Mouse (Mus musculus) neural tube, embryonic 13.5 days (tissue): ENCODE measurements around the gene Npy4r. TPM values are rescaled to one million over a fixed set of nuclear protein-coding genes. Genes with fewer than 3 reads are reported as not detected.

ENCODE experiments used
- ATAC-seq: fragments of 200-750 bp; cut with Nextera tagmentation; 2 replicates; pipeline ENCODE4 v1.8.0; 2017; ENCODE audit warnings: low read depth, mild to moderate bottlenecking, moderate TSS enrichment, moderate library complexity
- H3K27ac ChIP-seq: fragments of 300-500 bp; sonication (generic); replicated peaks from 2 replicates; pipeline ENCODE4 v1.5.1; 2015; ENCODE audit warnings: moderate library complexity, mild to moderate bottlenecking, inconsistent platforms
- H3K27me3 ChIP-seq: fragments of 300-500 bp; sonication (generic); 2 replicates; pipeline ENCODE4 v1.6.1; 2015; ENCODE audit warnings: mild to moderate bottlenecking, inconsistent platforms
- H3K36me3 ChIP-seq: fragments of 300-500 bp; sonication (generic); 2 replicates; pipeline ENCODE4 v1.6.1; 2015; ENCODE audit warnings: mild to moderate bottlenecking, inconsistent platforms
- H3K4me1 ChIP-seq: fragments of 300-500 bp; sonication (generic); replicated peaks from 2 replicates; pipeline ENCODE4 v1.6.1; 2015; ENCODE audit warnings: inconsistent platforms
- H3K4me2 ChIP-seq: fragments of 300-500 bp; sonication (generic); 2 replicates; pipeline ENCODE4 v1.6.1; 2015; ENCODE audit warnings: inconsistent platforms, mild to moderate bottlenecking, moderate library complexity
- H3K4me3 ChIP-seq: fragments of 300-500 bp; sonication (generic); 2 replicates; pipeline ENCODE4 v1.5.1; 2015; ENCODE audit warnings: mild to moderate bottlenecking, inconsistent platforms
- H3K9ac ChIP-seq: fragments of 300-500 bp; sonication (generic); 2 replicates; pipeline ENCODE4 v1.6.1; 2015; ENCODE audit warnings: moderate library complexity, mild to moderate bottlenecking, inconsistent platforms
- H3K9me3 ChIP-seq: fragments of 300-500 bp; sonication (generic); 2 replicates; pipeline ENCODE4 v1.6.1; 2016; ENCODE audit warnings: inconsistent platforms
- WGBS: fragments of 180-500 bp; shearing (Covaris S2); methylation state at CpG from one replicate; pipeline ENCODE4 v1.1.7; 2015; 5-methylcytosine and 5-hydroxymethylcytosine counted together
- polyA plus RNA-seq: library from polyadenylated mRNA; unstranded; fragments of >200 nt; fragmentation: Nextera tagmentation; extraction: Ambion mirVana; gene quantifications from 2 replicates; pipeline ENCODE4 v1.2.1, GENCODE M21; 2015

Npy4r gene
- polyA plus RNA-seq, 1 experiment from 2014 or later, result not detected

DNA sequence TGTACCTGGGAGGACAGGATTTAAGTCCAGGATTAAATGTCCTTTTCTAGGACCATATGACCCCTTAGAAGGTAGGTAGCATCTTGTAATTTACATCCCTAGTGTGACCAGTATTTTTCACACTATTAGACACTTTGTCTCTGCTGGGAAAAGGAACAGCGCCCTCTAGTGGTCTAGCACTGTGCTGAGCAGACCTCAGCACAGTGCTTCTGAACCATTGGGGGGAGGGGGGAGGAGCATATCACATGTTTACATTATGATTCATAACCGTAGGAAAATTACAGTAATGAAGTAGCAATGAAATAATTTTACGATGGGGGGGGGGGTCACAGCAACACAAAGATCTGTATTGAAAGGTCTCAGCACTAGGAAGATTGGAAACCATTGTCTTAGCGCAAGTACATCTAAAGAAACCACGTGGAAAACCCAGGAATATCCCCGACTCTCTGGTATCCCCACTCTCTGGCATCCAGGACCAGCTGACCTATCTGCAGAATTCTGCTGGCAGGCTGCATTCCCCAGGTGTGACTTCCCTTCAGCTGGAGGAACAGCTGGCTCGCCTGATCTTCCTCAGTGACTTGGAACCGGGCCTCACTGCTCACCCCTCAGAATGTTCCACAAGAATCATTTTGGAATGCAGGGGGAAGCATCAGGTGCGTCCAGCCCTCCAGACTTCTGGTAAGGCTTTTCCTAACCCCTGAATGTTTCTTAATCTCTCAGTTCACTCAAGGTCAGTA is 2.5 kb upstream of the Npy4r start:
- Histone ChIP-seq H3K27ac (no peak overlapping the region), H3K4me2 (no peak overlapping the region), H3K9me3 (no peaks in the 10 kb centered on the region), H3K4me3 (no peak overlapping the region), H3K9ac (no peak overlapping the region), H3K36me3 (no peaks in the 10 kb centered on the region), H3K27me3 (0 out of 2 replicates have a peak, but pooled peaks cover 5% of the 10 kb centered on the region), H3K4me1 (peaks cover 9% of the 10 kb centered on the region)
- ATAC-seq, result peak; percentile 69
- WGBS, result 65% methylated on average over 9 of the region's 9 CpGs

DNA sequence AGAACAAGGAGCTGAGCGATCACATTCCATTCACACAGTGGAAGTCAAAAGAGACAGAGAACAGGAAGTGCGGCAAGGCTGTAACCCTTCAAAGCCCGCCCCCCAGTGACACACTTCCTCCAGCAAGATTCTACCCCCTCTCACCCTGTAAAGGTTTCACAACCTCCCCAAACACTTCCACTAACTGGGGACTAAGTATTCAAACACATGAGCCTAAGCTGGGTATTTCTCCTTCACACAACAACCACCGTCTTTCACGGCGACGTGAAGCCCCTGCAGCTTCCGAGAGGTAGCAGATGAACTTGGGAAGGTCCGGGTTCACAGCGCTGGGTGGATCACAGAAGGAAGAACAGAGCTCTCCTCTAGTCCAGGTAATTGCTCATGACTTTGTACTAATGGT is 9.4 kb downstream of the Npy4r start:
- Histone ChIP-seq H3K4me1 (no peaks in the 10 kb centered on the region), H3K27ac (no peak overlapping the region), H3K36me3 (no peaks in the 10 kb centered on the region), H3K9ac (no peak overlapping the region), H3K27me3 (no peaks in the 10 kb centered on the region), H3K4me2 (no peak overlapping the region), H3K4me3 (no peak overlapping the region), H3K9me3 (no peaks in the 10 kb centered on the region)
- no peak for ATAC-seq
- 90% methylated on average over 10 of the region's 10 CpGs for WGBS

DNA sequence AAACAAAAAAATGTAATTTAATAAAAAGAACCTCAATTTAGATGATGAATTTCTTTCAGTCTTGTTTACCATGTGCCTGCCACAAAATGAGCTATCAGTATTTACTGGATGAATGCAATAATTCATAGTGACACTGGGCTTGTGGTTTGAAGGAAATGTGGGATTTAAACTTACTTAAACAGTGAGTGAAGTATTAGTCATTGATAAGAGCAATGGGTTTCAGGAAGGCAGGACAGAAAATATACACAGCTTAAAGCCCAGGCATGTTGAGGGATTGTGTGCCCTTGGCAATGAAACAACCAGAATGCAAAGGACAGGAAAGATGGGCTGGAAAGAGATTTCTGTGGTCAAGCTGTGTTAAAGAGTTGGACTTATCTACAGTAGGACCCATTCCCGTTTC is 10.0 kb downstream of the Npy4r start:
- Histone ChIP-seq H3K4me1 (no peaks in the 10 kb centered on the region), H3K27ac (no peak overlapping the region), H3K4me3 (no peak overlapping the region), H3K36me3 (no peaks in the 10 kb centered on the region), H3K9ac (no peak overlapping the region), H3K27me3 (no peaks in the 10 kb centered on the region), H3K4me2 (no peak overlapping the region), H3K9me3 (no peaks in the 10 kb centered on the region)
- 80% methylated on average over 1 of the region's 1 CpGs for WGBS
- ATAC-seq, result no peak

DNA sequence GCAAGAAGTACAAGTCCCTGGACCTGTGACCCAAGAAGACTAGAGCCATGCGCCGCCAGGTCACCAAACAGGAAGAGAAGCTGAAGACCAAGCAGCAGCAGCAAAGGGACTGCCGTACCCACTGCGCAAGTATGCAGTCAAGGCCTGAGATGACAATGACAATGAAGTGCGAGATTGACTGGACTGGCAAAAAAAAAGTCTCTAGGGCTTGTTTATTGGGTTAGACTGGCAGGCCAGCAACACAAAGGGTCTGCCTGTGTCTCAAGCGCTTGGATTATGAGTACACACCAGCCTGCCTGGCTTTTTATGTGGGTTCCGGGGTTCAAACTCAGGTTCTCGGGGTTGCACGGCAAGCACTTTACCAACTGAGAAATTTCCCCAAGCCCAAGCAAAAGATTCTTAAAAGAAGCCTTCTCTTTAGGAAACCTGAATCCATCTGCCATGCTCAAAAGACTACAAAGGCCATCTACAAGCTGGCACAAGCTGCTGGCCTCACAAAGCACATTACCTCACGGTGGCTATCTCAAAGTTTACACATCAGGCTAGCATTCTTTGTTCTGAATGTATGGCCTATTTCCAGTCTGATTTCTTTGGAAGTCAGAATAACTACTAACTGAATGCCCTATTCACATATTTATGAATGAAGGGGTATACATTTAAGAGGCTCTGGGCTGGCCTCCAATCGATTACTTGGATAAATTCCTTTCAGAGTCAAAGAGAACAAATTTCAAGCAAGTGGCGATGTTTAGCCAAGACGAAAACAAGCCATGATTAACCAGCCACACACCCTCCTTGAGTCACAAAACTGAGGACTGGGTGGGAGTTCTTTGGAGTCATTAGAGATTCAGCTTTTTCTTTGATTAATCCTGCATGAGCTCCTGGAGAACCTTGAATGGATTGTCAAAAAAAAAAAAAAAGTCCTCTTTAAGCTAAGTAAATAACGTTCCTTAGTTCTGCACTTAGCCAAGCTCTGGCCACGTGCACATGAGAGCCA is 12.3 kb downstream of the Npy4r start:
- H3K27ac ChIP-seq, result no peak overlapping the region
- no peaks in the 10 kb centered on the region for H3K9me3 ChIP-seq
- H3K4me1 ChIP-seq, result no peaks in the 10 kb centered on the region
- H3K4me2 ChIP-seq, result no peak overlapping the region
- no peak for ATAC-seq
- no peak overlapping the region for H3K4me3 ChIP-seq
- H3K36me3 ChIP-seq, result no peaks in the 10 kb centered on the region
- H3K27me3 ChIP-seq, result no peaks in the 10 kb centered on the region
- H3K9ac ChIP-seq, result no peak overlapping the region
- WGBS, result 76% methylated on average over 15 of the region's 15 CpGs

DNA sequence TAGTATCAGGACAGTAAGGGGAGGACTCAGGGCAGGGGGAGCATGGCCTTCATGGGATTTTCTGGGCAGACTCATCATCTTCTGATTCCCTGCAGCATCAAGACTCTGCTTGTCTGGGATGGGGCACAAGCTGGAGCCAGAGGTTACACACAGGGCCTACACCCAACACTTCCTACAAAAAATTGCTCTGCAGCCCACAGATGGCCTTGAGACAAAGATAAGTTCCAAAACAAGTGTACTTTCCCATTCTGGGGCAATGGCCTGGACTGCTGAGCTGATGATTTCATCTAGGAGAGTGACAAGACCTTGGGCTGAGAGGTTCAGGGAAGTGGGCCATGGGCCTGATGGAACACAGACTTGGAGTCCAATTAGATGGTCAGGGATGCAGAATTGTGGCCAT is 16.9 kb downstream of the Npy4r start:
- Histone ChIP-seq H3K9ac (no peak overlapping the region), H3K27me3 (no peaks in the 10 kb centered on the region), H3K9me3 (no peaks in the 10 kb centered on the region), H3K27ac (no peak overlapping the region), H3K4me3 (no peak overlapping the region), H3K4me2 (no peak overlapping the region), H3K36me3 (no peaks in the 10 kb centered on the region), H3K4me1 (peaks cover 8% of the 10 kb centered on the region)
- ATAC-seq, result no peak

DNA sequence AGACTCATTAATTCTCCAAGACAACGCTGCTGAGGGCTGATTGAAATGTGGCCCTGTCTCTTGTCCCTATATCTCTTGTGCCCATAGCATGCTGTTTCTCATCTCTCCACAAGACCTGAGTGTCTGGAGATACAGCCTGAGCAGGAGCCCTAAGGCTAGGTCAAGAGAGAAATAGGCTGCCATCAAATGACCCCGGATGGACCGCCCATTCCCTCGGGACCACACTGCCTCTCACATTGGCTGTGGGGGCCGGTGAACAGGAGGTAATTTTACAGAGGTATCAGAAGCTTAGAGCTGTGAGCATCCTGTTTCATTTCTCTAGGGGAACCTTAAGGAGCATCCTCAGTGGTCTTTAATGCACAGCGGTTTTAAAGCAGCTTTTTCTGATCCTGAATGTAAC is 21.1 kb downstream of the Npy4r start:
- Histone ChIP-seq H3K9ac (no peak overlapping the region), H3K36me3 (no peaks in the 10 kb centered on the region), H3K9me3 (no peaks in the 10 kb centered on the region), H3K4me3 (no peak overlapping the region), H3K4me1 (peaks cover 8% of the 10 kb centered on the region), H3K4me2 (no peak overlapping the region), H3K27me3 (no peaks in the 10 kb centered on the region), H3K27ac (no peak overlapping the region)
- no peak for ATAC-seq
- 60% methylated on average over 6 of the region's 6 CpGs for WGBS

DNA sequence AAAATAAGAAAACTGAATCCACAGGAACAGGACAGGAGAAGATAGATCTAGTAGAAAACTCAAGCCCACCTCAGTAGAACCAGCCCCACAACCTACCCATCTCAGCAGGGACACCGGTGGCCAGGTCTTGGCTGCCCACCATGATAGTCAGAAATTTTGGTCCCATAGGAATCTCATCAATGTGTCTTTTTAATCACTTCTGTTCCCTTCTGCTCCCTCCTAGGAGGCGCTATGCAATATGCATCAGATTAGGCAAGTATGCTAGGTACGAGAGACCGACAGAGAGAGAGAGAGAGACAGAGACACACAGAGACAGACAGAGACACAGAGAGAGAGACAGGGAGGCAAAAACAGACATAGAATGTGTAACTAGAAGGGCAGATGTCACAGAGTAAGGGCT is 30.6 kb downstream of the Npy4r start:
- no peak for ATAC-seq
- Histone ChIP-seq H3K4me2 (no peak overlapping the region), H3K27ac (no peak overlapping the region), H3K36me3 (no peaks in the 10 kb centered on the region), H3K4me1 (peaks cover 10% of the 10 kb centered on the region), H3K9me3 (no peaks in the 10 kb centered on the region), H3K27me3 (no peaks in the 10 kb centered on the region), H3K4me3 (no peak overlapping the region), H3K9ac (no peak overlapping the region)
- 95% methylated on average over 4 of the region's 4 CpGs for WGBS

DNA sequence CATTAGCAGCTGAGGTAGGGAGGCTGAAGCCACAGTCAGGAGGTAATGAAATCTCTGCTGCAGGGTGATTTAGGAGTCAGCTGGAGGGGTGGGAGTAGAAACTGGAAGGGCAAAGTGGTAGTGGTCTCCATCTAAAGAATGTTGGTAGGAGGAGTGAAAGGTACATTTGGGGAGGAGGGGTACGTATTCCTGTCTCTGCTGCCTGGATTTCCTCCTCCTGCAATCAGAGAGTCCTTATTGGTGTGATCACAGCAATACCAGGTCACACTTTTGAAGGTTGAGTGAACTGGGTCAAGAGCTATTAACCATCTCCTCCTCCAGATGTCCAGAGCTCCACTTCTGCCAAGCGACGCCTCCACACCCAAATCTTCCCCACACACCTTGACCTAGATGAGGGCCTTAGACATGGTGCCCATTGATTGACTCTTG is 31.4 kb downstream of the Npy4r start:
- H3K36me3 ChIP-seq, result no peaks in the 10 kb centered on the region
- no peak overlapping the region for H3K4me2 ChIP-seq
- H3K9ac ChIP-seq, result no peak overlapping the region
- H3K4me1 ChIP-seq, result peaks cover 10% of the 10 kb centered on the region
- WGBS, result 88% methylated on average over 3 of the region's 3 CpGs
- no peak overlapping the region for H3K4me3 ChIP-seq
- H3K9me3 ChIP-seq, result no peaks in the 10 kb centered on the region
- H3K27ac ChIP-seq, result no peak overlapping the region
- ATAC-seq, result 0 out of 2 replicates have a peak, but pooled peaks have one; percentile 8
- H3K27me3 ChIP-seq, result no peaks in the 10 kb centered on the region

DNA sequence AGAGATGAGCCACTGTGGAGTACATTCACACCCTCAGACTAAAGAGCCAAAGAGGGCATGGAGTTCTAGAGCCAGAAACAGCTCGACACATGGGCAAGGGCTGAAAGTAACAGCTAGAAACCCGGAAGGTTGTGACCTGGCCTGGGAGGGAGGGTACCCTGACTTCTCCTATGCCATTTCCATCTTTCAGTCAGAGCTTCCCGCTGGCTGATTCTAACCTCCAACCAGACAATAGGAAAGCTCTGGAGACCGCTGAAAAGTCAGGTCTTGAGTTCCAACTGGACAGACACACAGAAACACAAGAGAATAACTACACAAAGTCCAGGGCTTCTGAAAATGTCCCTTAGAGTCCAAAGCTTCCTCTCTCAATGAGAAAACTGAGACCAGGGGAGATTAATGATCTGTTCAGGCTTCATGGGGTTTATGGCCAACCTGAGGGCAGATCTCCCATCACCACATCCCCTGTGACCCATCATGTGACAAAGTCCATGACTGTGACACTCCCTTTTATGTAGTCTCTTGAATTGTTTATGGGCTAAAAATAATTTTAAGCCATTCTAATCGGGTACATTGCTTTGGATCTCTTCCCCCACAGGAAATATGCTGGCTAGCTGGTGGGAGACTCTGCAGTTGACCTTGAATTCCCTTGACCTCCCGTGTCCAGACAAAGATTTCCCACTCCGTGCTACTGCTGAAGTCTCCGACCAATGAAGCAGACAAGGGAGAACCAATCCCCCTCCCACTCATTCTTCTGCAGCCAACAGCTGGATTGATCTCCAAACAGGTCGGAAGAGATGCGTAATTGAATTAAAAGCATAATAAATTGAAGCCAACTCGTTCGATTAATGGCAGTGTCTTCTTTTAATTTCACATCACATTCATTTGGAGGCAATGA is 32.0 kb downstream of the Npy4r start:
- 0 out of 2 replicates have a peak, but pooled peaks have one; percentile 56 for ATAC-seq
- H3K27me3 ChIP-seq, result no peaks in the 10 kb centered on the region
- H3K4me2 ChIP-seq, result no peak overlapping the region
- H3K36me3 ChIP-seq, result no peaks in the 10 kb centered on the region
- H3K4me3 ChIP-seq, result no peak overlapping the region
- 68% methylated on average over 12 of the region's 12 CpGs for WGBS
- H3K27ac ChIP-seq, result no peak overlapping the region
- peaks cover 10% of the 10 kb centered on the region for H3K4me1 ChIP-seq
- no peak overlapping the region for H3K9ac ChIP-seq
- H3K9me3 ChIP-seq, result no peaks in the 10 kb centered on the region

DNA sequence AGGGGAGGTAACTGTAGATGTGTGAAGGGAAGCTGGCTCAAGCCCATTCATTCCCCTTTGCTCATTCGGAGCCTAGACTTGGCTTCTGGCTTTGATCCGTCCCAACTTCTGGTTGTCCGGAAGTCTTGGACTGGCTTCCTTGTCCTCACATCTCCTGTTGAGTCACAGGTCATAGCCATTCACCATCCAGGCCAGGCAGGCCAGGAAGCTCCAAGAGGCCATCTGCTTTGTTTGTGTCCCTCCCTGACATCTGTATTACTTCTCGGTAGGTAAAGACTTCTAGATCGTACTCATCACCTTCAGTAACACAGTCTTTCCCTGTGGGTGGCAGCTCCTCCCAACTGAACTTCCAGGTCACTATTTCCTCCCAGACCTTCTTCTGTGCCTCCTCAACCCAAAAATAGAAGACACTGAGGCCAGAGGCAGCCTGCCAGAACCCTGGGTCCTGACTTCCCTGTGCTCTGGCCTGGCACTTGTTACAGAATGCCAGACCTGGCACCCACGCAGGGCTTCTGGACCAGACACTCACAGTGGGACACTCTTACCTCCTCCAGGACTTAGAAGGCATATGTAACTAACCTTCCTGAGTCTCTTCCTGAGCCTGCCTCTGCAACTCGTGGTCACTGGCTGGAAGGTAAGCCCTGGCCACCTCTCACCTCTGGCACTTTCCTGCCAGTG is 33.1 kb downstream of the Npy4r start:
- no peak overlapping the region for H3K4me2 ChIP-seq
- H3K27me3 ChIP-seq, result no peaks in the 10 kb centered on the region
- H3K36me3 ChIP-seq, result no peaks in the 10 kb centered on the region
- no peaks in the 10 kb centered on the region for H3K9me3 ChIP-seq
- ATAC-seq, result no peak
- no peak overlapping the region for H3K4me3 ChIP-seq
- H3K27ac ChIP-seq, result no peak overlapping the region
- H3K9ac ChIP-seq, result no peak overlapping the region
- WGBS, result 75% methylated on average over 7 of the region's 7 CpGs
- peaks cover 10% of the 10 kb centered on the region for H3K4me1 ChIP-seq

DNA sequence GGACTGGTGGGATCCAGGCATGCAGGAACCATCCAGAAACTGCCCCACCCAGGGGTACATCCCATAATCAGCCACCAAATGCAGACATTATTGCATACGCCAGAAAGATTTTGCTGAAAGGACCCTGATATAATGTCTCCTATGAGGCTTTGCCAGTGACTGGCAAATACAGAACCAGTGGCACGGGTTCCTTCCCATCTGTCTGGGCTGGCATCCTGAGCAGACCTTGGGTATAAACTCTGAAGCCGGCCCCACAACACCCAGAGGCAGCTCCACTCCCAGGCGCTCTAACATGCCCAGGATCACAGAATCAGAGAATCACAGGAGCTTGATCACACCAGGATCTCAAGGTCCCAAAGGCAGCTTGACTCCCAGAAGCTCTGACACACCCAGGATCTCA is 38.0 kb downstream of the Npy4r start:
- no peak for ATAC-seq
- Histone ChIP-seq H3K27ac (no peak overlapping the region), H3K36me3 (no peaks in the 10 kb centered on the region), H3K9ac (no peak overlapping the region), H3K4me1 (no peaks in the 10 kb centered on the region), H3K4me2 (no peak overlapping the region), H3K27me3 (no peaks in the 10 kb centered on the region), H3K9me3 (no peaks in the 10 kb centered on the region), H3K4me3 (no peak overlapping the region)
- WGBS, result 91% methylated on average over 4 of the region's 4 CpGs
